In genomic region chr8:31628146-31628545, GRCm38 (mm10) we compare ENCODE assay signal across 18 mouse cellular contexts.
DNase-seq lines count a peak whose midpoint lies in the region; ATAC-seq and TF ChIP-seq lines count a peak whose summit lies in the region.
"Had no signal": no experiment of that assay in that cellular context is flagged by ENCODE, and none has a peak within 500 bp of the region (broad histone marks: within the 10 kb centered on the region; RNA-seq: fewer than 3 reads in every experiment).

No protein-coding gene starts in this region.

- no peak overlapping the region for H3K4me3 ChIP-seq in embryonic fibroblast, embryonic 13.5 days (ENCODE audit: insufficient read depth, low read length)
- H3K4me3 ChIP-seq: heart, embryonic 15.5 days; hindbrain, embryonic 15.5 days; liver, embryonic 12.5 days; neural tube, embryonic 13.5 days had no signal

- peaks cover 5% of the 10 kb centered on the region; the same call in 1 of the 2 replicates for H3K4me1 ChIP-seq in embryonic fibroblast, embryonic 13.5 days (ENCODE audit: control insufficient read depth, insufficient read depth, low read length)
- H3K4me1 ChIP-seq: heart, embryonic 15.5 days; hindbrain, embryonic 15.5 days; liver, embryonic 12.5 days; neural tube, embryonic 13.5 days had no signal

- TF ChIP-seq POLR2A in embryonic fibroblast, embryonic 13.5 days (IDR thresholded peaks at IDR 0.05; ENCODE audit: low read depth, low read length): no peak

- H3K27ac ChIP-seq in embryonic fibroblast, embryonic 13.5 days (ENCODE audit: insufficient read depth, low read length): peak overlapping the region; percentile 37
- H3K27ac ChIP-seq: heart, embryonic 15.5 days; hindbrain, embryonic 15.5 days; liver, embryonic 12.5 days; neural tube, embryonic 13.5 days had no signal

- ATAC-seq in inflammation-experienced regulatory T-cells, adult 6 months: no peak
- ATAC-seq: forebrain, postnatal 0 days; liver, embryonic 12.5 days had no signal

- peak; percentile 3 to 4 for DNase-seq in layer of hippocampus, adult 8-10 months (ENCODE audit: low spot score in 2 of 2)
- no peak for DNase-seq in layer of hippocampus, postnatal 10 days (ENCODE audit: low spot score in 2 of 2)
- DNase-seq in right cerebral cortex, postnatal 25 days: peak; percentile 4
- no peak for DNase-seq in right cerebral cortex, postnatal 10 days (ENCODE audit: low spot score in 2 of 2)
- peak; percentile 5 for DNase-seq in telencephalon, adult 2 months (ENCODE audit: low read depth, low spot score)
- no peak for DNase-seq in spleen, postnatal 36 days (ENCODE audit: low spot score in 2 of 2)
- DNase-seq: cerebellum, adult 18-20 months; forebrain, postnatal 0 days; kidney, adult 2 months; kidney, postnatal 25 days; lung, postnatal 14 days; thymus, postnatal 4 days had no signal

- no peak for TF ChIP-seq CTCF in embryonic fibroblast, embryonic 13.5 days (IDR thresholded peaks at IDR 0.05; ENCODE audit: borderline replicate concordance, insufficient read depth, low read length)

Comparison
In these comparisons a context has a peak if more than half of its experiments do, and no peak if none do; other contexts are left out.
1. DNase-seq: peak in layer of hippocampus, adult 8-10 months (2 of 2), right cerebral cortex, postnatal 25 days (single experiment) and telencephalon, adult 2 months (single experiment); none in layer of hippocampus, postnatal 10 days (0 of 2), right cerebral cortex, postnatal 10 days (0 of 2) and spleen, postnatal 36 days (0 of 2).